Mouse (Mus musculus): ENCODE results near the gene Slc7a7. TPM values are rescaled to one million over a fixed set of nuclear protein-coding genes. Genes with fewer than 3 reads are reported as not detected.

Gene Slc7a7
- polyA plus RNA-seq, 1 experiment from 2014 or later, result 6.2 TPM

GRCm38 (mm10) chr14:54431334-54432077, 13.9 kb upstream of the Slc7a7 start, which contains the start of gene Mmp14:
Mmp14 (plus strand) TSS chr14:54431612.
- Histone ChIP-seq H3K9ac (replicated peaks) (peak within 1 kb of the TSS; percentile 64), H3K27ac (replicated peaks) (peak within 1 kb of the TSS; percentile 86), H3K4me1 (peaks cover 66% of the 10 kb centered on the region), H3K4me3 (replicated peaks) (peak within 1 kb of the TSS; percentile 53), H3K36me3 (peaks cover 13% of the 10 kb centered on the region; the same call in 1 of the 2 replicates), H3K27me3 (replicated peaks) (peaks cover 14% of the 10 kb centered on the region; the same call in 1 of the 2 replicates), H3K4me2 (peak within 1 kb of the TSS; percentile 75), H3K9me3 (replicated peaks) (no peaks in the 10 kb centered on the region)
- ATAC-seq (ENCODE audit: low FRiP score), result peak; percentile 29; the same call in 1 of the 2 replicates
- under 1% methylated on average over 48 of the region's 49 CpGs for WGBS

DNA sequence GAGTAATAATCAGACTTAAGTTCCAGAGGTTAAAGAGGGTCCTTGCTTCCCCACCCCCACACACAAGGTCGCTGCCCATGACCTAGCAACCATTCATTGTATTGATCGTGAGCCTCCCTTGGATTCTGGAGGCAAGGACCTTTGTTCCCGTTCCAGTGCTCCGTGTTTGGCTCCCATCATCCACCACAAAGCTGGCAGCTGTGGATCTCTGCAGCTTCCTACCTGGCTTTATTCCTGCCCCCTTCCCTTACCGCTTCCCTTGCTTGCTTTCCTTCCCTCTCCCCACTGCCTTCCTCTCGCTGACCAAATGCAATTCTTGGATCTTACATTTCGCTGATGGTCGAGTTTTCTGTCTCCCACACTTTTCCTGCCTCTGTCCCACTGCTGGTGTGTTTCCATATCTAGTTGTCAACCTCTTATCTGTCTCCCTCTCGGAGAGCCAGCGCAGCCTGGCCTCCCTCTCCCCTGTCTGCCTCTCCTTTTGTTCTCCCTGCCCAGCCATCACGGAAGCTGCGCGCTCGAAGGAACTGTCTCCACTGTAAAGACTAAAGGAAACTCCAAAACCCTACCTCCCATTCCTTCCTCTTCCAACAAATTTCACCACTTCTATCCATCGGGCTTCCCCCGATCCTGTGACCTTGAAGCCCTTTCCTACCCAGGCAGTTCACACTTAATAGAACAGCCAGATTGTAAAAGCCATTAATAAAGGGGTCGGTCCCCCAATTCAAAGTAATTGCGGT, 13.0 kb upstream of the Slc7a7 start:
- Histone ChIP-seq H3K4me3 (replicated peaks) (peak overlapping the region; percentile 53), H3K9ac (replicated peaks) (peak overlapping the region; percentile 64), H3K4me1 (peaks cover 73% of the 10 kb centered on the region), H3K9me3 (replicated peaks) (no peaks in the 10 kb centered on the region), H3K27ac (replicated peaks) (peak overlapping the region; percentile 86), H3K27me3 (replicated peaks) (peaks cover 14% of the 10 kb centered on the region; the same call in 1 of the 2 replicates), H3K4me2 (peak overlapping the region; percentile 75), H3K36me3 (peaks cover 13% of the 10 kb centered on the region; the same call in 1 of the 2 replicates)
- ATAC-seq (ENCODE audit: low FRiP score), result no peak
- WGBS, result 8% methylated on average over 18 of the region's 18 CpGs

DNA sequence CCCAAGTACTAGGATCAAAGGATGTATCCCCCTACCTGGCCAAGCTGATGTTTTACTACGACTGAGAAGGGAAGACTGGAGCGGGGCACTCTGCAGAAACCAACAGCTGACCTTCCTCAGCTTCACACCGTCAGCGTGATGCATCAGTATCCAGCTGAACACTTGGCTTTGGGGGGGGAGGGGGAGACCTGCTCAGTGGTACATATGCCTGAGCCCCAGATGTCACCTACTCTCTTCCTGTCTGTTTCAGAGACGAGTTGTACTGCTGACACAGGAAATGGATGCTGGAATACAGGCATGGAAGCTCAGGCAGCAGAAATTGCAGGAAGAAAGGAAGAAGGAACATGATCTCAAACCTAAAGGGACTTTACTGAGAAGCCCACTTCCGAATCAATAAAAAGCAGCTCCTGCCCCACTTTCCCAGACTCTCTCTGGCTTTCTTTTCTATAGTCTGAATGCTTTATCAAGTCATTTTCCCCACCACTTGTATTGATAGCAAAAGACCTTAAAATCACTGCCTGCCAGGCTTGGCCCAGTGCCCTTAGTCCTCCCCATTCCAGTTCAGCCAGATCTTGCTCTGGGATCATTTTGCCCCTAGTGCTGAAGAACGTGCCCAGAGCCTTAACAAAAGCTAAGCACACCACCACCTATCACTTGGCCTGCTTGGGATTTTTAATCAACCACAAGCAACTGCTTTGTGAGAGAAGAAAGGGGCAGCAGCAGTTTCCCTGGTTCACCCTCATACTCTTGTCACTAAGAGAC, 11.9 kb upstream of the Slc7a7 start:
- H3K4me1 ChIP-seq, result peaks cover 77% of the 10 kb centered on the region
- peak overlapping the region; percentile 86 for H3K27ac ChIP-seq (replicated peaks)
- H3K4me2 ChIP-seq, result peak overlapping the region; percentile 75; the same call in 1 of the 2 replicates

GRCm38 (mm10) chr14:54428421-54428820, 10.8 kb upstream of the Slc7a7 start:
- Histone ChIP-seq H3K4me2 (no peak overlapping the region), H3K36me3 (peaks cover 13% of the 10 kb centered on the region; the same call in 1 of the 2 replicates), H3K27ac (replicated peaks) (no peak overlapping the region), H3K4me1 (peaks cover 67% of the 10 kb centered on the region), H3K9ac (replicated peaks) (no peak overlapping the region), H3K4me3 (replicated peaks) (no peak overlapping the region), H3K9me3 (replicated peaks) (no peaks in the 10 kb centered on the region; the same call in 1 of the 2 replicates), H3K27me3 (replicated peaks) (peaks cover 14% of the 10 kb centered on the region; the same call in 1 of the 2 replicates)
- ATAC-seq (ENCODE audit: low FRiP score), result no peak
- 96% methylated on average over 5 of the region's 5 CpGs for WGBS

More for the DNA sequence above, 11.9 kb upstream of the Slc7a7 start:
- 55% methylated on average over 7 of the region's 7 CpGs for WGBS
- H3K4me3 ChIP-seq (replicated peaks), result no peak overlapping the region
- no peak overlapping the region for H3K9ac ChIP-seq (replicated peaks)
- peaks cover 14% of the 10 kb centered on the region; the same call in 1 of the 2 replicates for H3K27me3 ChIP-seq (replicated peaks)
- H3K36me3 ChIP-seq, result peaks cover 13% of the 10 kb centered on the region; the same call in 1 of the 2 replicates
- ATAC-seq (ENCODE audit: low FRiP score), result no peak
- H3K9me3 ChIP-seq (replicated peaks), result no peaks in the 10 kb centered on the region

DNA sequence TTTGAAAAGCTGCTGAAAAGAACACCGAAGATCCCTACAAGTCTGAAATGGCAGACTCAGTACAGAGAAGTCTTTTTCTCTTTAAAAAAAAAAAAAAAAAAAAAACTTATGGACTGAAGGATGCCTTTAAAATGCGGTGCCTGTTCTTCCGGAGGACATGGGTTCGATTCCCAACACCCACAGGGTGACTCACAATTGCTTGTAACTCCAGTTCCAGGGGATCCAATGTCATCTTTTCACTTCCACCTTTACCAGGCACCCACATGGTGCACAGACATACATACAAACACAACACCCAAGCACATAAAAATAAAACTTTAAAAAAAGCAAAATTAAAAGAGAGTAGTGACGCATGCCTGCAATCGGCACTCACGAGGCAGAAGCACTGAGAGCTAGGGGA, 10.1 kb upstream of the Slc7a7 start:
- H3K27ac ChIP-seq (replicated peaks), result no peak overlapping the region
- peak overlapping the region; percentile 83; the same call in 1 of the 2 replicates for H3K9ac ChIP-seq (replicated peaks)
- H3K4me3 ChIP-seq (replicated peaks), result peak overlapping the region; percentile 89
- peak overlapping the region; percentile 66 for H3K4me2 ChIP-seq
- ATAC-seq (ENCODE audit: low FRiP score), result no peak
- peaks cover 10% of the 10 kb centered on the region; the same call in 1 of the 2 replicates for H3K27me3 ChIP-seq (replicated peaks)
- WGBS, result 93% methylated on average over 7 of the region's 7 CpGs
- H3K36me3 ChIP-seq, result peaks cover 13% of the 10 kb centered on the region; the same call in 1 of the 2 replicates
- peaks cover 61% of the 10 kb centered on the region for H3K4me1 ChIP-seq
- H3K9me3 ChIP-seq (replicated peaks), result no peaks in the 10 kb centered on the region; the same call in 1 of the 2 replicates

DNA sequence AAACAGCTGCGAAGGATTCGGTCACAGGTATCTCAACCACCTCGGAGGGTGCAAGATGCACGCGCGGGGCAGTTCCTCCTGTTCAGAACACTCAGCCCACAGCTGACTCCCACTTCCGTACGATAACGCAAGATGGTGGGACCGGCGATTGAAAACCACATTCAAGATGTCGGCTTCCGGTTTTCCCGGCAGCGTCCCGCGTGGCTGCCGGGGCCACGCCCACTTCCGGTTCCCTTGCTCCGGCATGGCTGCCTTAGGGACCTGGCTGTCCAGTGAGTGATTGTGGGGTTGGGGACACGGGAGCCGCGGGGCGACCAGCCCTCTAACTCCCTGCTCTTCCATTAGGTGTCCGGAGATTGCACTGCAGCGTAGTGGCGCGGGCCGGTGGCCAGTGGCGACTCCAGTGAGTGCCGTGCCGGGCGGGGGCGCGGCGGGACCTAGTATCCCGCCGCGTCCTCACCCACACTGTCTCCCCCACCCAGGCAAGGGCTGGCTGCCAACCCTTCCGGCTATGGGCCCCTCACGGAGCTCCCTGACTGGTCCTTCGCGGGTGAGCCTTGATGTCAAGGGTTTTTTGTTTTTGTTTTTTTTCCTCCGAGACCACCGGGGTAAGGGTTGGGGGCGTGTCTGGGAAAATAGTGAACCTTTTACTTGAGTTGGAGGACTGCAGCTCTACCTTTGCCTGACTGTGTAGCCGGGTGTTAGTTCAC, 9.3 kb upstream of the Slc7a7 start, which contains the start of gene Mrpl52:
Gene Mrpl52 (plus strand): TSS at position 221 of the 710 bp plus-strand sequence.
- Histone ChIP-seq H3K27me3 (replicated peaks) (peaks cover 8% of the 10 kb centered on the region; the same call in 1 of the 2 replicates), H3K4me2 (peak within 1 kb of the TSS; percentile 66), H3K27ac (replicated peaks) (peak within 1 kb of the TSS; percentile 94)

DNA sequence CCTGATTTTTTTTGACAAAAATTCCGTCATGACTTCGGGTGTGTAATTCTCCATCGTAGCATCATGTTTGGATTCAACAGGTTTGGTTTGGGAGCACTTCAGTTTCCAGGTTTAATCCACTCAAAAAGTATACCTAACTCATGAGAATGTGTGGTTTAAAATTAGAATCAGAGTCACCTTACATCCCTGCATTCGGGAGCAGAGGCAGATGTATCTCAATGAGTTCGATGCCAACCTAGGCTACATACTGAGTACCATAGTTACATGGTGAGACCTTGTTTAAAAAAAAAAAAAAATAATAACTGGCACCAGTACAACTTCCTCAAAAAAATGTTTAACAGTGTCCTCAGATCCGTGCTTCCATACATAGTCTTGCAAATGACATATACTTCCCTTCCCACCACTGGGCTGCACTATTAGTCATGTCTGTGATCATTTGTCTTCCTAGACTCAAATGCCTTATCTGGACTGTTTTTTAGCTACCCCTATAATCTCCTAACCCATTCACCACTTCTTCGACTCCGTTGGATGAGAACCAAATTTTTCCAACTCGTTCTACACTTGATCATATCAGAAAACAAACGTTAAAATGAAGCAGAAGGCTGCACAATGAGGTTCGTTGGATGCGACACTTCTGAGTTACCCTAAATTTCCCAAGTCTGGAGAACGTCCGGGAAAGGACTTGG, 8.6 kb upstream of the Slc7a7 start:
- no peaks in the 10 kb centered on the region; the same call in 1 of the 2 replicates for H3K9me3 ChIP-seq (replicated peaks)
- H3K4me1 ChIP-seq, result peaks cover 45% of the 10 kb centered on the region
- H3K9ac ChIP-seq (replicated peaks), result peak overlapping the region; percentile 83
- H3K4me2 ChIP-seq, result peak overlapping the region; percentile 66
- H3K27ac ChIP-seq (replicated peaks), result peak overlapping the region; percentile 94
- H3K36me3 ChIP-seq, result peaks cover 13% of the 10 kb centered on the region; the same call in 1 of the 2 replicates
- H3K4me3 ChIP-seq (replicated peaks), result peak overlapping the region; percentile 89
- WGBS, result 33% methylated on average over 14 of the region's 14 CpGs
- peaks cover 8% of the 10 kb centered on the region; the same call in 1 of the 2 replicates for H3K27me3 ChIP-seq (replicated peaks)
- ATAC-seq (ENCODE audit: low FRiP score), result peak; percentile 39; the same call in 1 of the 2 replicates

More for the DNA sequence above, 9.3 kb upstream of the Slc7a7 start, which contains the start of gene Mrpl52:
- Histone ChIP-seq H3K9me3 (replicated peaks) (no peaks in the 10 kb centered on the region; the same call in 1 of the 2 replicates), H3K4me3 (replicated peaks) (peak within 1 kb of the TSS; percentile 89), H3K36me3 (peaks cover 13% of the 10 kb centered on the region; the same call in 1 of the 2 replicates), H3K4me1 (peaks cover 52% of the 10 kb centered on the region), H3K9ac (replicated peaks) (peak within 1 kb of the TSS; percentile 83)
- peak; percentile 89 for ATAC-seq (ENCODE audit: low FRiP score)
- WGBS, result under 1% methylated on average over 45 of the region's 48 CpGs

- 90% methylated on average over 1 of the region's 1 CpGs for WGBS
Observed at GRCm38 (mm10) chr14:54425540-54425939, 8.0 kb upstream of the Slc7a7 start.

GRCm38 (mm10) chr14:54424634-54425033, 7.1 kb upstream of the Slc7a7 start:
- no peak overlapping the region for H3K27ac ChIP-seq (replicated peaks)
- peaks cover 10% of the 10 kb centered on the region; the same call in 1 of the 2 replicates for H3K36me3 ChIP-seq
- 98% methylated on average over 1 of the region's 1 CpGs for WGBS
- H3K4me2 ChIP-seq, result no peak overlapping the region
- H3K4me3 ChIP-seq (replicated peaks), result no peak overlapping the region
- H3K9ac ChIP-seq (replicated peaks), result no peak overlapping the region
- H3K27me3 ChIP-seq (replicated peaks), result no peaks in the 10 kb centered on the region
- ATAC-seq (ENCODE audit: low FRiP score), result no peak
- peaks cover 31% of the 10 kb centered on the region for H3K4me1 ChIP-seq
- H3K9me3 ChIP-seq (replicated peaks), result no peaks in the 10 kb centered on the region; the same call in 1 of the 2 replicates

More at GRCm38 (mm10) chr14:54425540-54425939, 8.0 kb upstream of the Slc7a7 start:
- no peak overlapping the region for H3K27ac ChIP-seq (replicated peaks)
- peaks cover 39% of the 10 kb centered on the region for H3K4me1 ChIP-seq
- no peak for ATAC-seq (ENCODE audit: low FRiP score)
- no peak overlapping the region for H3K9ac ChIP-seq (replicated peaks)
- no peaks in the 10 kb centered on the region; the same call in 1 of the 2 replicates for H3K9me3 ChIP-seq (replicated peaks)
- H3K4me2 ChIP-seq, result peak overlapping the region; percentile 66
- peaks cover 8% of the 10 kb centered on the region; the same call in 1 of the 2 replicates for H3K27me3 ChIP-seq (replicated peaks)
- H3K4me3 ChIP-seq (replicated peaks), result no peak overlapping the region
- H3K36me3 ChIP-seq, result peaks cover 13% of the 10 kb centered on the region; the same call in 1 of the 2 replicates

All from neural tube, embryonic 15.5 days (tissue).